Mouse (Mus musculus): ENCODE measurements around the gene Topbp1.

The Topbp1 gene

DNA sequence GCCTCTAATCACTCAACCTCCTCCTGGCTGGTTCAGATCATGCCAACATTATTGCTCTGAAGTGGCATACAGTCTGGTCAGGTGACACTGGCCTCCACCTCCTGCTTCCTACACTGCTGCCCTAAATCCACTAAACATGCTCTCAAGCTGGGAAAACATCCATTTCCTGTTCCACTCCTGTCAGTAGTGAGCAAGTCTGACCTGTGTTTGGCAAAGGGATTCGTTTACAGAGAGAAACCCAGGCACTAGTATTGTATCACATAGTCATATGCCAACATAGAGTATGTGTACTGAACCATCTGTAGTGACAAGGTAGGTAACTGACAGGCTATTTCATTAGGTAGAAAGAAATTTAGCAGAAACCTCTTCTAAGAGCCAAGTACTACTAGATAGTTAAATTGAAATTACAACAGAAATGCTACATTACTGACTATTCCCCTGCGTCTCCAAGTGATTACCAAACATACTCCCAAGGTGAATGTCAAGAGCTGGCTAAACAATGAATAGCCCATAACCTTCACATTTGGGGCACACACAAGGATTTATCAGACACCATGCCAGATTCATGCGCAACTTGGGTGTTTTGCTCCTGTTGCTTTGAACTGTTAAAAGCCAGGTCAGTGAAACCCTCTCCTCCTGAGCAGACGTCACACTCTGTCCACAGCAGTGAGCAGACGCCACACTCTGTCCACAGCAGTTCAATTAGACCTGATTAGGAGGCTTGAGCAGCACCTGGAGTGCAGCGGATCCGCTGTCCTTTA lies 48.7 kb downstream of the Topbp1 start:
- peak; percentile 34 for DNase-seq (ENCODE audit: low spot score)

DNA sequence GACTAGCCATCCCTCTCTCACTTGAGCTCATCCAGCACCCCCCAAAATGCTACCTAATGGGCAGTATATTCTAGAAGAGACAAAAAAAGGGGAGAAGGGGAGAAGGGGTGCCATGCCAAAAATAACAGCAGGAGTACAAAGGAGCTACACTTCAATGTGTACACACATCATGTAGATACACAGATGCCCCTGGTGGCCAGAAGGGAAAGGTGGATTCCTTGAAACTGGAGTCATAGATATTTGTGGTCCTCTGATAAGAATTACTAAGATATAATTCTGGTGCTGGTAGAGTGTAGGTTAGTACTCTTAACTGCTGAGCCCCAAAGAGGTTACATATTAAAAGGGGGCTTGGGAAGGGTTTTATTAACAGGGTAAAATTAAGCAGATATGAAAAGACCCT lies 52.9 kb downstream of the Topbp1 start:
- DNase-seq (ENCODE audit: low spot score) = no peak

DNA sequence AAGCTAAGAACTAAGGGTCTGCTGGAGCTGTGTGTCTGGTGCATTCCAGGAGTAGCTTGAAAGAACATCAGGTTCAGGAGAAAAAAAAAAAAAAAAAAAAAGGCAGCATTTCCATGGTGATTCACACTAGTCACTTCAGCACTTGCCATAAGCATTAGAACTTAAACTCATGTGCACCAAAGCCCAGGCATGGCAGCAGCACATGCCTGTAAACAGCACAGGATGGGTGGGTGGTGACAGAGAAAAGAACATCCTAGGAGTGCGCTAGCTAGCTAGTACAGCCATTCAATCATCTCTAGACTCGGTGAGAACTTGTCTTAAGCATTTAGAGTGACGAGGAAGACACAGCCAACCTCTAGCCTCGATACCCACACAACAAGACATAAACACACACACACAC lies 53.5 kb downstream of the Topbp1 start:
- DNase-seq (ENCODE audit: low spot score) = no peak

DNA sequence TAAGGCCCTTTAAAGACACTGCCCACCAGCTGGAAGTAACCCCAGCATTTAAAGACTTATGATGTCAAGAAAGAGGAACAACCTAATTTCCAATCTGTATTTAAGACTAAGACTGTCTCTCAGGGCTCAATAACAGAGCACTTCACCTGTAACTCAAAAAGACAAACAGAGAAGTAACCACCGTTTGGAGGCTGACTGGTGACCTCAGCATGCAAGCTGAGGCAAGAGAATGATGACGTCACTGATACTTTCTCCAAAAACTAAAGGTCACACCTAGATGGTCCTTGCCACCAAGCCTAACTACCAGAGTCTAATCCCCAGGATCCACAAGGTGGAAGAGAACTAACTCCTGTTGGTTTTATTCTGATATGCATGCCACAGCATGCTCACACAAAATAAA lies 55.6 kb downstream of the Topbp1 start:
- DNase-seq (ENCODE audit: low spot score) = no peak

DNA sequence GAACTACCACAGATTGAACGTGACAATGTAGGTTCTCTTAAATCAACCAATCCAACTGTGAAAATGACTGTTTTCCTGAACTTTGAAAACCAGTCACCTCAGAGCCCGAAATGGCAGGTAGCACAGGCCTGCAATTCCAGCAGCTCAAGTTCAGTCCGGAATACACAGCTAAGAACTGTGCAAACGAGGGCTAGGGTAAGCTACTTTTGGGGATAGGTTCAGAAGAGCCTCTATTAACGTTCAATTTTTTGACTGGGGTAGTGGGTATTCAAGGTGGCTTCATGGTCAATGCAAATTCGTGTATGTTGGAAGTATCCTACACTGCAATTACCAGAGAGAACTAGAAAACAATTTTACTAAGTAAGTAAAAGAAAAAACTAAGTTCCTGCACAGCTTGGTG lies 58.1 kb downstream of the Topbp1 start:
- DNase-seq (ENCODE audit: low spot score) = no peak

DNA sequence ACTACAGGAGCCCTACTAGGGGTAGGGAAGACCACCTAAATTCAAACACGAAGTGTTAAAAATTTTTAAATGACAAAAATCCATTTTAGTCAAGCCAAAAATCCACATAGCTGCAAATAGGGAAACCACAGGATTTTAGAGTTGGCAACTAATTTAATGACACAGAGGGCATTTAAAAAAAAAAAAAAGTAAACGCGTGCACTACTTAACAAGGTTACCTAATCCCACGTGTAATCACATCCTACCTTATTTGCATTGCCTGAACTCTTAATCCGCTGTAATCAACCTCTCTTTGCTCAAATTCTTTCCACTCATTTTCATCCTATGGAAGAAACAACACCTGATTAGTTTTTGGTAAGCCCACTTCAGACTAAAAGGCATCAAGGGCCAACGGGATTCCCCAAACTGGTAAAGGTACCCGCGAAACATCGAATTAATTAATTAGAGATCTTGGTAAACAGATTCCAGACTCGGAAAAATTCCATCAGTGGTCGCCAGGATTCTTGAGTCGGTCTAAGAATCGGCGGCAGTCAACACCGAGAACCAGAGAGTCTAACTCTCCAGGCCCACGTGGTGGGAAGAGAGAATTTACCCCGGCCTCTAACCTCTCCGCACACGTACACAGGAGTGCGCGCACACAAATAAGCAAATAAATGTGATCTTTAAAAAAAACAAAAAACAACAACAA lies 58.9 kb downstream of the Topbp1 start:
- peak; percentile 17 for DNase-seq (ENCODE audit: low spot score)

DNA sequence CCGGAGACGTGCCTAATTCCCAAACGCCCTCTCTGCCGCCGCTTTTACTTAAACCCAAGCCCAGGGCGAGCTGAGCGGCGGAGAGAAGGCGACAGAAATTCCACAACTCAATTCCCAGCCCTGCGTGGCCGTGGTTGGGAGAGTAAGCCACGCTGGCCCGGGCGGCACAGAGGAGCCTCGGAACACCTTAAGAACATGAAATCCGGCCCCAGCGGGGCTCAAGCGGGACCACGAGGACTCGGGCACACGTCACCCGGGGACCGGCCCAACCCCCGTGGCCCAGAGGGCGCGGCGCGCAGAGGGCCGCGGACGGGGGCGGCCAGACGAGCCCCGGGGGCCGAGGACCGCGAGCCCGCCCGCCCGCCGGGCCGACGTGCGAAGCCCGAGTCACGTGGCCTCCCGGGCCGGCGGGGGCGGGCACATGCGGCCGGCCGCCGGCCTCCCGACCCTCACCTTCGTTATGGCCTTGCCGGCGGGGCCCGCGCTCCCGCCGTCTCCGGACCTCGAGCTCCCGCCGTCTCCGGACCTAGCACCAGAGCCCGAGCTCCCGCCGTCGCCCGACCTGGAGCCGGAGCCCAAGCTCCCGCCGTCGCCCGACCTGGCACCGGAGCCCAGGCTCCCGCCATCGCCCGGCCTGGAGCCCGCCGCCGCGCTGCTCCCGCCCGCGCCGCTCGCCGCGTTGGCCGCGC lies 59.7 kb downstream of the Topbp1 start:
- peak; percentile 48 for DNase-seq (ENCODE audit: low spot score)

DNA sequence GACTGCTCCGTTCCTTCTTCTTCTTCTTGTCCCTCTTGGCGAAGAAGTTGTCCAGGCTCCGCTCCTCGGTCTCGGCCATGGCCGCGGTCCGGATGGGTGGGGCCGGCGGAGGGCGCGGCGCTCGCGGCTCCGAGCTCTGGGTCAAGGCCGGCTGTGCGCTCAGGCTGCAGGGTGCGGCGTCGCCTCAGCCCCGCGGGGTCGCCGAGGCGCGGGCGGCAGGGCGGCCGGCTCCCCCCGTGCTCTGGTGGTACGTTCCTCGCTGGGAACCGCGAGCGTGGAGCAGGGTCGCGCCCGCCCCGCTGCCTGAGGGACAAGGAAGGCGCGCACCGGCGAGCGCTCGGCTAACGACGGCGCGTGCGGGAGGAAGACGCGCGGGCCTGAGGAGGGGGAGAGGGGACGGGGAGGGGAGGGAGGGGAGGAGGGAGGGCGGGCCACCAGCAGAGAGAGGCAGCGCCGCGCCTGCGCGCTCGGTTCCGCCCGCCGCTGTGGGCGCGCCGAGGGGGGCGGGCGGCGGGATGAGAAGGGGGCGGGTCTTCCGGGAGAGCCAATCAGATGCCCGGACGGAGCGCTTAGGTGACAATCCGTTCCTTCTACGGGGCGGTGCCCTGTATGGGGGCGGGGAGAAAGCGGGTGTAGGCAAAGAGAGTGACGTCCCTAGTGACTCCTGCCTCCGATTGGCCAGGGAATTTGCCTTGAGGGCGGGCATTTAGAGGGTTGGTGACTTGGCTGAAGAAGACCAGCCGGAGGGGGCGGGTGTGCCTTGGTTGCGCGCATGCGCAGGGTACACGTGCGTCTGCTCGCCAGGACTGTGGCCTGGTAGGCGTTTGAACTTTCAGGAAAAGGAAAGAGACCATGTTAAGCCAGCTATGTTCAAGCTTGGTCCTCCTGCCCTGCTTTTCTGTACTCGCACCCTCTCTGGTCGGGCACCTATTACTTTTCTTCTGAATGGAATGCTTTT lies 60.6 kb downstream of the Topbp1 start, which contains the start of gene Cdv3:
Cdv3 (minus strand) TSS at position 551 of the 958 bp plus-strand sequence.
- peak; percentile 100 for DNase-seq (ENCODE audit: low spot score)

DNA sequence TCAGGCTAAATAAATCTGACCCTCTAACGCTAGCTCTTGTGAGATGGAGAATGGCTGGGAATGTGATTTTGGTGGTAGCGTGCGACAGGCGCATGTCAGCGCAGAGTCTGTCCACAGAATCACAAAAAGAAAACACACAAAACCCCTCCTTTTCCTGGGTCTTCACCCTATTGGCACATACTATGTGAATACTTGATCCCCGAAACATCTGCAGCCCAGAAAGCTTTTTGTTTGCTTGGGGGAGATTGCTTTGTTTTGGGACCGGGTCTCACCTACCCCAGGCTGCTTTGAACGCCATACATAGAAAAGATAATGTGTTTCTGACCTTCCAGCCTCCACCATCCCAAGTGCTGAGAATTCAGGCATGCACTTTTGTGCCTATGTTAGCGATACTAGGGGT lies 61.3 kb downstream of the Topbp1 start:
- DNase-seq (ENCODE audit: low spot score) = no peak

DNA sequence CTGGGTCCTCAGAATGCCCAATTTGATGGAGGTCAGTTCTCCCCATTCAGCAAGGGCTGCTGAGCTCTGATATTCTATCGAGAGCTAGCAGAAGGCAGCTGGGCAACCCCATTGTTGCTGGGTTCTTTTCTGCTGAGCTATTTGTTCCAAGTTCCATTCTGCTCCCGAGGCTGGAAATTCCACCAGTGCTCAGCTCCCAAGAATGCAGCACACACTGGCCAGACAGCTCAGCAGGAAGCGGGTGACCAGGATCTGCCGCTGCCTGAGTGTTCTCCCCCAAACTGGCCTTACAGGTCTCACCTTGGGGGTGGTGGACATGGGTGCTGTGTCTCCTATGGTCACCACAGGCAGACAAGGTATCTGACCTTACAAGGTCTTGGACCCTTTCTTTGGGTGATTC lies 64.9 kb downstream of the Topbp1 start:
- DNase-seq (ENCODE audit: low spot score) = no peak

DNA sequence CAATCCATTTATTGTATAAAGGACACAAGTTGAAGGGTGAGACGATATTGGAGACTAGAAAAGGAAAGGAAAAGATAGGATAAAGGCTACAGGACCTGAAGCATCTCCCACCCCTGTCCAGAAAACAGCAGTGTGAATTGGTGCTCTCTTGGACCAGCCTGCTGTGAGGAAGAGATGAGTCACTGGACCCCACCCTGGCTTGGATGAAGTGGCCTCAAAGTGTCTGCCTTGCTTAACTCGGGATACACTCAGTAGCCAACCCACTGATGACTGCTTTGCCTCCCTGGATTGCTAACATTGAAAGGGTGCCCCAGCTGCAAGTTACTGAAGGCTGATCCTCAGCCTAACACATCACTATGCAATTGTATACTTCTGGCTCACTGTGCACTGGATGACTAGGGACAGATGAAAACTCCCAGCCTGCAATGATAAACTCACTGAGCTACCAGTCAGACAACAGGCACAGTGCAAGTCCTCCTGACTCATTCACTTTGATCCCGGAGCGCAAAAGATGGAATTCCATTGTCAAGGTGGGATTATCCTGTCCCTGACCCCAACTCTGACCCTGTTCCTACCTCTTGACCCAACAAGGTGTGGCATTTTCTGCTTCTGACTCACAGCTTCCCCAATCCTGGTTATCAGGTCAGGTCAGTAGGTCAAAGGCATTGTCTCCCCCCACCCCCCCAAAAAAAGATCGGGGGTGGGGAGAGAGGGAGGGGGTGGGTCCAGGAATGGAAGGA lies 67.4 kb downstream of the Topbp1 start:
- DNase-seq (ENCODE audit: low spot score) = no peak

DNA sequence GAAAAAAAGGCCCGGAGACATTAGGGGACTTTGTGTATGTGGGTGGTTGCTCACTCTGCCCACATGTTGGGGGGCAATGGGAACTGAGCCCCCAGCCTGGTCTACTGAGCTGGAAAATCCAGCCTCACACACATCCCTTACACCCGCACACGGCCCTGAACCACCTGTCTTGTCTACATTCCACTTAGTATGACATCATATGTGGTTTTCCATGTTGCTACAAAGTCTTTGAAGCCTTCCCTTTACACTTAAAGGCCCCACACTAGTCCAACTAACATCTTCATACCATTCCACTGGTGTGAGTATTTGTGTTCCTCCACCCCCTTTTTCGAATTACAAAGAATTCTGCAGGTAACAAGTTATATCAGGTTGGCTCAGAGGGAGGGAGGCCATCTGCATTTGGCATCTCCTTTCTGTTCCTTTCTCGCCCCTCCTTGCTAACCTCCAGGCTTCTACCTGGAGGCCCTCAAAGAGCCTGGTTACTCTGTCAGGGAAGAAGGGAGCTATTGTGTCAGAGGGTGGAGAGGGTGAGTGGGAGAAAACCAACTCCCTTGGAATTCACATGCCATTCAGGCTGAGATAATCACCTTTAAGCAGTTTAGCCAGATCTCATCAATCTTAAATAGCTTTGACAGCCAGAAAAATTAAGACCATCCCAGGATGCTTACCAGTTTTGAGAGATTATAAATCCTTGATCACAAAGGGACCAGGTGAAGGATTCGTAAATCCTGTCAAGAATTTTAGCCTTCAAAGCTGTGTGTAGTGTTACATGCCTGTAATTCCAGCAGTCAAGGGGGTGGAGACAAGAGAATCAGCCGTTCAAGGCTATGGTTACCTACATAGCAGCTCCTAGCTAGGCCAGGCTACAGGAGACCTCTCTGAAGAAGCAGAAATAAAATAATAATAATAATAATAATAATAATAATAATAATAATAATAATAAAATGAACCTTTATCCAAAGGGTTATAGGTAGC lies 71.6 kb downstream of the Topbp1 start:
- no peak for DNase-seq (ENCODE audit: low spot score)

DNA sequence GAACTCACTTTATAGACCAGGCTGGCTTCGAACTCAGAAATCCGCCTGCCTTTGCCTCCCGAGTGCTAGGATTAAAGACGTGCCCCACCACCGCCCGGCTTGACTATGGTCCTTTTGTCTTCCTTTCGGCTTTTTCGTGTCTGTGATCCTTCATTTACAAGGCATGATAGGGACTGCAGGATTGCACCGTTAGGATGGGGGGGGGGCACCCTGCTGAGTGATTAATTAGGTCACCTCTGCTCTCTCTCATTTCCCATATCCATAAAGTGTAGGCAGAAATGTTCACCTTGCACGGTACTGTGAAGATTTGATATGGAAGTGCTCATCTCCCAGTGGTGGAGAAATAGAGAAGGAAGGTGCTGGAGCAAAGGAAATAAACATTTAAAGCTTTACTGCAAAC lies 73.7 kb downstream of the Topbp1 start:
- DNase-seq (ENCODE audit: low spot score) = no peak

DNA sequence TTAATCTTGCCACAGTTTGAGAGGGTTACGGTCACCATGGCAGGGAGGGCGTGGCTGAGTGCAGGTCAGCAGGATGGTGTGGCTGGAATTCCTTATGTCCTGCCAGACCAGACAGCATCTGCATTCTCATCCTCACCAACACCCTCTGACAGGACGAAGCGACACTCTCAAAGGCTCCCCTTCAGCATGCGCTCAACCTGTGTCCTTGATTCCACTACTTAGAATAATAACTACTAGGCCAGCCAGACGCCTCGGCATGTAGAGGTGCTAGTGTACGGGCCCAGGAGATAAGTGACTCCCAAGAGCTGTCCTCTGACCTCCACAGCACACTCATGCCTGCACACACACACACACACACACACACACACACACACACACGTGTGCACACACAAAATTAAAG lies 74.2 kb downstream of the Topbp1 start:
- DNase-seq (ENCODE audit: low spot score) = no peak

DNA sequence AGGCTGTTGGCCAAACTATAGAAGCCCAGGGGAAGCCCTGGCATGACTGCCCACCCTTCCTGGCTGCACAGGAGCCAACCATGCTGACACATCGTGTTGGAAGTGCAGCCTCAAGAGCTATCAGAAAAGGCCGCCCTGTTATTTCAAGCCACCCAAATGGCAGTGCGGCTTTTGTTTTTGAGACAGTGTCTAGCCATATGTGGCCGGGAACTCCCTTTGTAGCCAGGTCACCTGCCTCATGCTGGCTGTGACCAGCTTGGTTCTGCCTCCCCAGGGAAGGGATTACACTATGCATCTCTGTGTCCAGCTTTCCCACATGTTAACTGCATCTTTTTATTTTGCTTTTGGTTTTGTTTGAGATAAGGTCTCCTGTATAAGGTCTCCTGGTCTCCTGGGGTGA lies 75.6 kb downstream of the Topbp1 start:
- DNase-seq (ENCODE audit: low spot score) = no peak

DNA sequence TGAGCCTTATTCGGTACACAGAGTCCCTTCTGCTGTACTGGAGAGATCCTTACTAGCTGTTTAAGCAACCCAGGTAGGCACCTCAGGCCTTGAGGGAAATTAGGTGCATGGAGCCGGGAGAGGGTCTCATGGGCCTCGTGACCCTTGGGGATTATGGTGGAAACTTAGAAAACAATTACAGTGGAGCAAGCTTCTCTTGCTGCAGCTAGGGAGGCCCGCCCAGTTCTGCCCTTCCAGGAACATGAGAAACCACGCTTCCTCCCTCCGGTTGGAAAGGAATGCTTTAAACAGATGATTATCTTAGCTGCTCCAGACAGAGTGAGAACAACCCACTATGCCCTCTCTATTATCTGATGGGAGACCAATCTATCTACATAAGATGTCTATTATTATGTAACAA lies 78.0 kb downstream of the Topbp1 start:
- no peak for DNase-seq (ENCODE audit: low spot score)

DNA sequence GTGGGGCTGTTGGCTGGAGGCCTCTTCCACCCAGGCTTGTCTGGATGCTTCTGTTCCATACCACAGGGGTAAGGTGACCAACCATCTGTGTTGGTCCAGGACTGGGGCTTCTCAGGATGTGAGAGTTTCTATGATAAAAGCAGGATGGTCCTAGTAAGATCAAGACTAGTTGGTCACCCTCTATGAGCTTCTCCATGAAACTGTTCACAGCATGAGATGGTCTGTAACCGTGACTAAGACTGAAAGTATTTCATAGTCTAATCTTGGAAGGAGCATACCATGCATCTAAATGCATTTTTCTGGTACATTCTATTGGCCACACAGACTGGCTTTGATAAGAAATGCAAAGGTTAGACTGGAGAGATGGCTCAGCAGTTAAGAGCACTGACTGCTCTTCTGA lies 78.6 kb downstream of the Topbp1 start:
- no peak for DNase-seq (ENCODE audit: low spot score)

DNA sequence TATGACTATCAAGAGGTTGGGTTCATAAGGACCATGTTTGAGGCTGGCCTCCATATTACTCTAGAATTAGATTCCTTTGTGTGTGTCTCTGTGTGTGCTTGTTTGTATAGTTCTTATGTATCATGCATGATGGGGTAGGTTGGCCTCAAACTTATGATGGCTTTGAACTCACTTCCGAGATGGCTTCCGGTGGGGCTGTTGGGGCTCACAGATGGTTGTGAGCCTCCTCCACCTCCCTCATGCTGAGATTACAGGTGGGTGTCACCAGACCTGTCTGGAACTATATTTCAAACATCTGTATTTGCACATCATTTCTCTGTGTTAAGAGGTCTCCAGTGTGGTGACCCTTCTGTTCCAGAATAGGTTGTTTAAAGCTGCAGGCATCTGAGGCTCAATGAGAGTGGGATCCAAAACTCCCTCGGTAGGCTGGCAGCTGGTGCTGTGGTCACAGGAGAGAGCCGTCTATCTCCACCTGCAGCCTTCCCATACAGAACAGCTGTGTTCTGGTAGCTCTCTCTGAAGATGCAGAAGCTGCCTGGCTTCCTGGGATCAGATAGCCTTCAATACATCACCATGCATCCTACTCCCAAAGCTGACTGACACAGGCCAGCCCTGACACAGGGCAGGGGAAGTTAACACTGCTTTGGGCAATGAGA lies 79.3 kb downstream of the Topbp1 start:
- no peak for DNase-seq (ENCODE audit: low spot score)

DNA sequence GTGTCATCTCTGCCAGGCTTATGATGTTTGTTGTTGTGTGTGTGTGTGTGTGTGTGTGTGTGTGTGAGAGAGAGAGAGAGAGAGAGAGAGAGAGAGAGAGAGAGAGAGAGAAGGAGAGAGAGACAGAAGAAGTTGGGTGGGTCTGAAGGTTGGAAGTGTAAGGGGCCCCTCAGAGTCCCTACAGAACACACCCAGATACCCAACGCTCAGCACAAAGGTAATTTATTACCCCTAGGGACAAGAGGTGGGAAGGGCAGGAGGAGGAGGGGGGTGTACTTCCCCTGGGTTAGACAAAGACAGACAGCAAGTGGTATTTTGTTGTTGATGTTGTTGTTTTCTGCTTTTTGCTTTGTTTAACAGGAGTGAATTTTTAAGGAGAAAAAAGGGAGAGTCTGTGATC lies 80.6 kb downstream of the Topbp1 start:
- no peak for DNase-seq (ENCODE audit: low spot score)

DNA sequence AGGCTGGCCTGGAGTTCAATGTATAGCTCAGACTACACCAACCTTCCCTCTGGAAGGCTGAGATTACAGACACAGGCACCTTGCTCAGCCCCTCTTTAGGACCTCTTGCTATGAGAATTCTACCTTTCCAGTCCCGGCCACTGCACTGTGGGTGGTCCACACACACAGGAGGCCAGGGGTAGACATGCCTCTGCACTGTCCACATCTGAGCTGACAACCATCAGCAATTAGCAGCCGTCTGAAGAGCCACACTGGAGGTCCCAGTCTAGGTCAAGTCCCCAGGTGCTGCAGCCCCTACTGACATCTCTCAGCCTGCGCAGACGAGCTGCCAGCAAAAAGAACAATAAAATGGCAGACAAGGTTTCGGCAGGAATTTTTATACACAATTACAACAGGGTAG lies 81.6 kb downstream of the Topbp1 start:
- no peak for DNase-seq (ENCODE audit: low spot score)

Data from lung, postnatal 25 days (tissue).